Mouse (Mus musculus) layer of hippocampus, adult 11-12 months (tissue): ENCODE results near the gene Rptor.
A peak's percentile ranks its signal among the peaks of the same experiment; 100 is the strongest.
"Not testable (repeated sequence)": the region's sequence is repeated elsewhere in the genome, so short reads cannot be mapped to it uniquely, and the experiment has no call there.

Experiments
- DNase-seq: peaks from one replicate; pipeline ENCODE4 v3.0.0; 2022; ENCODE audit warnings: low spot score

The Rptor gene

DNA sequence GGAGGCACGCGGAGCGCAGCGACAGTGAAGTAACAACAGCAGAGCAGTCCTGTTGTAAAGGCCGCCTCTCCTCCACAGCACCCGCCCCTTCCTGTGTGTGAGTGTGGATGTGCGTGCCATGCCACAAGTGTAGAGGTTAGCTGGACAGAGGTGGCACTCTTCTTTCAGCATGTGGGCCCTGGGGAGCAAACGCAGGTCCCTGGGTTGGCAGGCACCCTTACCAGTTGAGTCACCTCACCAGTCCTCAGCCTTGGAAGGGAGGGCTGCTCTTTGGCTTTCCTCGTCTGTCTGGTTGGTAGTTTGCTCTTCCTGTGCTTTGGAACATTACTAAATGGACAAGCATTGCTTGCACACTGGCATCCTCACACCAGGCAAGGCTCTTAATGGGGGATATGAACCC is 50.6 kb downstream of the Rptor start:
- DNase-seq = no peak

DNA sequence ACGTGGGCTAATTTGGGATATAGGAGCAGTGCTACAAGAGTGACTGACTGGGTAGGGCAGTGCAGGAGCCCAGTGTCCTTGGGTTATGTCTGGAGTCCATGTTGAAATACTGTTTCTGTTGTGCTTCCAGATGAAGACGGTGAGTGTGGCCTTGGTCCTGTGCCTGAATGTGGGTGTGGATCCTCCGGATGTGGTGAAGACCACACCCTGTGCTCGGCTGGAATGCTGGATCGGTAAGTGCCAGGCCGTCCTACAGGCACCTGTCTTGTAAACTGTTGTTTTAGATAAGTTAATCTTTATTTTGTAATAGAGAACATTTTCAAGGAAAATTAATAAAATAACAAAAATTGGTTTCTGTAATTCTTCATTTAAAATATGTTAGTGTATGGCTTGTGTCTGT is 54.8 kb downstream of the Rptor start:
- no peak for DNase-seq

DNA sequence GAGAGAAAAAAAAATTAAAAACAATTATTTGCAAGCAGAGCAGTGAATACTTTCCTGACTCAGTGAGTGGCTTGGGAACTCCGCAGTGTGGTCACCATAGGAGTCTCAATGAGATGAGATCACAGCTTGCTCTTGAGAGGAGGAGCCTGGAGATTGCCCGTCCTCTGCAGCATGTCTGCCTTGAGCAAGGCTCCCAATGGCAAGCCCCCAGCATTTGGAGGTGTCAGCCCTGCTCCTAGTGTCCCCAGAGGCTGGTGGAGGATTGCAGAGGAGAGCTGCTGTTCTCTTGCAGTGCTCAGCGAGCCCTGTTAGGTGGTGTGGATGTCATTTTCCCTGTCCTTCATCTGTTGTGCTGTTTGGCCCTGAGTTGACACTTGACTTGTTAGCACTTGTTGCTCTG is 56.6 kb downstream of the Rptor start:
- DNase-seq = no peak

DNA sequence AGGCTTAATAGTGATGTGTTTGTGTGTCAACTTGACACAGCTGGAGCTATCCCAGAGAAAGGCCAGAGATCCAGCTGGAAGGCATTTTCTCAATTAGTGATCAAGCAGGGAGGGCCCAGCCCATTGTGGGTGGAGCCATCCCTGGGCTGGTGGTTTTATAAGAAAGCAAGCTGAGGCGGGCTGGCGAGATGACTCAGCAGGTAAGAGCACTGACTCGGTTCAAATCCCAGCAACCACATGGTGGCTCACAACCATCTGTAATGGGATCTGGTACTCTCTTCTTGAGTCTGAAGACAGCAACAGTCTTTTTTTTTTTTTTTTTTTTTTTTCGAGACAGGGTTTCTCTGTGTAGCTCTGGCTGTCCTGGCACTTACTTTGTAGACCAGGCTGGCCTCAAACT is 58.8 kb downstream of the Rptor start:
- not testable (repeated sequence) for DNase-seq

DNA sequence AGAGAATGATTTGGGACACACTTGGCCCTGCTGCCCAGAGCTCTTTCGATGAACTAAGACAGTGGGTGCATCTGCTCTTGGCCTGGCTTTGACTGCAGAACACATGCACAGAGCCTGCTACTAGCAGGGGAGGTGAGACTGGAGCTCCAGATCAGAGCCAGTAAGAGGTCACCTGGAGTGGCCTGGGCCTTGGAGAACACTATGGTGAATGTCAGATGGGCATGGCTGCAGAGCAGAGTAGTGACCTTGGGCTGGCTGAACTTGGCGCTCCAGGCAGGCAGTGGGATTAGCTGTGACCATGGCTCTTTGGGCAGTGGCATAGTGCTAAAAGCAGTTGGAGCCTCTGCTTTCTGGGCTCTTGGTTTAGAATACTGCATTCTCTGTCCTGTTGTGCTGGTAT is 61.2 kb downstream of the Rptor start:
- no peak for DNase-seq

DNA sequence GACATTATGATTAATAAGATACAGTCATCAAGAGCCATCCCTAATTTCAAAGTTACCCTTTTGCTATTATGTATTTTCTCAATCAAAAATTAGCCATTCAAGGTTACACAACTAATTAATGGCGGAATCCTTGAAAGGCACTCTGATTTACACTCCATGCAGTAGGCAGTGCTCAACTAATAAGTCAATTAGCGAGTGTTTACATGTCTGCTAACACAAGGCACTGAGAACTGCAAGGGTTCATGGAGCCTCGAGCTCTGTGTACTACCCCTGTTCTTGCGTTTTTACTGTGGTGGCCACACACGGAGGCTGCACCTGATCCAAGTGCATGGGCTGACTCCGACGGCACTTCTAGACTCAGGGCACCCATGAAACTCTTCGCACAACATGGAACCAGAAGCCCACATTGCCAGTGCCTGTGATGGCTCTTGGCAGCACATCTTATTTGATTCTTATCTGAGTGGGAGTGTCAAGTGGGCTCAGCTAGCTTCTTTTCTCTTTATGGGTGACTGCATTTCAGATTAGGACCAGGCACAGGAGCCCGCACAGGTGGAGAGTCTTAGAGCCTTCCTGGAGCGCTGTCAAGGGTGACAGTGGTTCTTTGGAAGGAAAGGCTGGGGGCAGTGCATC is 62.1 kb downstream of the Rptor start:
- DNase-seq = no peak

DNA sequence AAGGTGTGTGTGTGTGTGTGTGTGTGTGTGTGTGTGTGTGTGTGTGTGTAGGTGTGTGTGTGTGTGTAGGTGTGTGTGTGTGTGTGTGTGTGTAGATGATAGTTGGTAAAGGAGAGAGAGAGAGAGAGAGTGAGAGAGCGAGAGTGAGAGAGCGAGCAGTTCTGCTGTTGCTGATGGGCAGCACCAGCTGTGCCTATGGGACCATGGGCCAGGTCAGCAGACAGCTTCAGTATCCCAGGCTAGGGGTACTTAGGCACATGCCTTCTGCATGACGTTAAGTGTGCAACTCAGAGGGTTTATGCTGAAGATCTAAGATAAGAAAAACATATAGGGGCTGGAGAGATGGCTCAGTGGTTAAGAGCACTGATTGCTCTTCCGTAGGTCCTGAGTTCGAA is 62.6 kb downstream of the Rptor start:
- DNase-seq = no peak

DNA sequence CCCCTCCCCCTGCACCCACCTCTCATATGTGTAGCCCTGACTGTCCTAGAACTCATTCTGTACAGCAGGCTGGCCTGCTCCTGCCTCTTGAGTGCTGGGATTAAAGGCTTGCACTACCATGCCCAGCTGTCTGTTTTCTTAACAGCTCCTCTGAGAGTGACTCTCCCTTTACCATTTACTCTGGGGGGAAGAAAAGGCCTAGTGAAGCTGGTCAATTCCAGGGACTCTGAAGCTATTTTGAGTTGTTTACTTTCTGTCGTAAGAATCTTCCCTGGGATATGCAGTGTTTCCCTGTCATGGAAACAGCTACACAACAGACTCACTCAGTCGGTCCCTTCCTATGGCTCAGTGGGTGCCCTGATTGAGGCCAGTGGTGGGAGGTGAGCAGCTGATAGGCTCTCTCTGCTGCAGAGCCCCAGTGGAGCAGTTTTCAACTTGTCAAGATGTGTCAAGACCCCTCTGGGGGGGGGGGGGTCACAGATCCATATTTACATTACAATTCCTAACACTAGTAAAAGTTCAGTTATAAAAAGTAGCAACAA is 63.9 kb downstream of the Rptor start:
- no peak for DNase-seq

DNA sequence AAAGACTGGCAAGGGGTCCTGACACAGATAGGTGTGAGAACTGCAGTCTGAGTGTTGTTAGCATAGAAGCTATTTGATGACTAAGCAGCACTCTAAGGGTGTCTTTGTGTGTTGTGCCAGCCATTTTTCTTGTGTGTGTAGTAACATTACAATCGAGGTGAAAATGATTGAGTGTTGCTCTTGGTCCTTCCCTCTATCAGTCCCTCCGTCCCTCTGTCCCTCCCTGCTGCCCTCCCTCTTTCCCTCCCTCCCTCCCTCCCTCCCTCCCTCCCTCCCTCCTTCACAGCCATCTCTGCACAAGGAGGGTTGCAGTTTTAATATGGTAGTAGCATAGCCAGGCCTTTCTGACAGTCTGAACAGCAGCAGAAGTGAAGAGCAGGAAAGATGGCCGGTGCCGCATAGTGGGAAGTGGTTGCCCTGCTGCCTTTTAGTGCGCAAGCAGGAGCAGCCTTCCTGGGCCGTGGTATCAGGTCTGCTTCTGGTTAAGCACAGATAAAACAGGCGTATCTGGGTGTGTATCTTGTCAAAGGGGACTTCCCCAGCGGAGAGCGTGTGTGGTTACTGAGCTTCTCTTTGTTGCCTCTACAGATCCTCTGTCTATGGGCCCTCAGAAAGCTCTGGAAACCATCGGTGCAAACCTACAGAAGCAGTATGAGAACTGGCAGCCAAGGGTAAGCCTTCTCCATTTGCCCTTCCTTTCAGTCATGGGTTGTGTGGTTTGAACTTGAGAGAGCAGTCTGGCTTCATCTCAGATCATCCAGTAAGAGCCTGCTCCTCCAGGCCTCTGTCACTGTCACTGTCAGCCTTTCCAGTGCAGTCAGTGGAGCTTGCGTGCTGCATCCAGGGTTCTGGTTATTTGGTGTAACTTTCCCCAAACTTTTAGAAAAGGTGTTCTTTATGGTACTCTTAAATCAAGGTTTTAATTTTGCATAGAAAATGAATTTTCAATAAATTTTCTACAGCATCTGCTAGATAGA is 68.3 kb downstream of the Rptor start:
- DNase-seq = no peak

DNA sequence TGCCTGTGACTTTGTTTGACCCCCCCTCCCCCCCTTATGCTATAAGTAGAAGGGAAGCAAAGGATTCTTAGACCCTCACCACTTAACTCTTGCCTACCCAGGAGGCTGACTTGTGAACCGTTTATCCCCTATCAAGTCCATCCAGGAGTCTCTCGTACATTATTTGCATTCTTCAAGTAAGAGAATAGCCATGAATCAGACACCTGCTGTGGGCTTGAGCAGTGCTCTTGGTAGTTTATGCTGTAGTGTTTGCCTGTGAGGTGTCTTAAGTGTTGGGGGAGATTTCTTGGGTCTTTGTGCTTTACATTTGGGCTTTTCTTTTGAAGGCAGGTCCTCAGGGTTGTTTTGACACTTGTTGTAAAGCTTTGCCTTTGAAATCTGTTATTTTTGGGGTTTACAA is 69.3 kb downstream of the Rptor start:
- no peak for DNase-seq

DNA sequence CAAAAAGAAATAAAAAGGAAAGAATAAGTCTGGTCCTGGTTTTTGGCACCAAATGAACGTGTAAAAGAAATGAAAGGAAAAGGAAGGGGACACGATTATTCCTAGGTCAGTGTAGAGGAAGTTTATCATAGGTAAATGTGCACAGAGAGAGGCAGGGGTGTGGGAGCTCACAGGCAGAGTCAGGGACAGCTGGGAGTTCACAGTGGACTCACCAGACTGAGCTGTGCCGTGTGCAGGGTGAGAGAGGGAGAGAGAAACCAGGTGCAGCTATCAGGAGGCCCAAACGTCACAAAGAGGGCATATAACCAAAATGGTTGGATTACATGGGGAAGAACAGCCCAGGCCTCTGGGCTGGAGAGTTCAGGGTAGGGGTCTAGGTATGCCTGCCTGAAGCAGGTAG is 70.1 kb downstream of the Rptor start:
- no peak for DNase-seq

DNA sequence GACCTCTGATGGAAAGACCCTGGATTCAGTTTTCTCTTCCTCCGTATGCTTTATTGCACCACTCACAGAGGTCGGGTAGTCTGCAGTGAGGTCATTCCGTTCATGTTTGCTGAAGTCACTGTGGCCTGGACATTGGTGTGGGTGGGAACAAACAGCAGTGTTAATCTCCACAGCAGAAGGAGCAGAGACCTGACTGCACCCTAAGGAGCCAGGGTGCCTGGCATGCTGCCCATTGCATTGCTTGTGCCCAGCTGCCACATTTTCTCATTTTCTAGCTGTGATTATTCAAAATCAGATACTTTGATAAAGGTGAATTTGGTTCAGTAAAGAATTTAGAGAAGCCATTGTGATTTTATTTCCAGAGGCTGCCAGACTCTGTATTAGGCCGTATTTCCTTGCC is 72.1 kb downstream of the Rptor start:
- DNase-seq = no peak

DNA sequence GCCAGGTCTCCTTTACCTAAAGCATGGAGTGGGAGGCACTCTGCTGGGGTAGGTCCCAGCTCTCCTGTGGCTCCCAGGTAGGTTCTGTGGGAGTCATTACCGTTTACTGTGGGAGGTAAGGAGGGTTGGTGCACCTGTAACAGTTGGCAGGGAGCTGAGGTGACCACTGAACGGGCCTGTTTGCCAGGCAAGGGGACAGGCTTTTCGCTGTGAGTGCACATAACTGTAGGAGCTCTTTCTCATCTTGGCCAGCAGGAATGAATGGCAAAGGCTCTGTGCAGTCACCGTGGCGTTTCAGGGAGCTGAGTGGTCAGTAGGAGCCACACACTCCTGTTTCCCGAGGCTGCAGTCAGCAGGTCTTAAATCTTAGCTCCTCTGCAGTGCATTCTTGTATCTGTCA is 72.8 kb downstream of the Rptor start:
- DNase-seq = no peak

DNA sequence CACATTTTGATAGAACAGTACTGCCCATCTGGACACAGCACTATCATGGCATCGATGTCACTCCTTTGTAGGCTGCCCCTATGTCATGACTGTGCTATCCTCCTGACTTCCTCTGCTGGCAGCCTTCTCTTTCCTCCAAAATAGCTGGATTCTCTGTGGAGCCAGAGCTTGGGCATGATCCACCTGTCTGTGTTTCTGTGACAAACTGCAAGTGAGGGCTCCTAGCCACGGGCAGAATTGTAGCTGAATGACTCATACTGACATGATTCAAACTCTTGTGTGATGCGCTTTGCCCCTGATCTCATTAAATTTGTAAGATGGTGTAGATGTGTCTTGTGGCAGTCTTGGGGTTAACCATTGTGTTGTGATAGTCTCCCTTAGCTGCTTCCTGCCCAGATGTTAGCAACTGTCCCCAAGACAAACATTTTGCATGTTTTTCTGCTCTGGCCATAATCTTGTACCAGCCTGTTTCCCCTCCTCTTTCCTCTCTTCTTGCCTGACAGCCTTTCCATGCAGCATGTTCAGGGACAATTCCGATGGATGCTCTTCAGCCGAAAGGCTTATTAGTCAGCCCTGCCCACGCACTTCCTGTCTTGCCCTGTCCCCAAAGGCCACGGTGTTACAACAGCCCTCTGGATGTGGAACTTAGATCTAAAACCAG is 74.2 kb downstream of the Rptor start:
- no peak for DNase-seq

DNA sequence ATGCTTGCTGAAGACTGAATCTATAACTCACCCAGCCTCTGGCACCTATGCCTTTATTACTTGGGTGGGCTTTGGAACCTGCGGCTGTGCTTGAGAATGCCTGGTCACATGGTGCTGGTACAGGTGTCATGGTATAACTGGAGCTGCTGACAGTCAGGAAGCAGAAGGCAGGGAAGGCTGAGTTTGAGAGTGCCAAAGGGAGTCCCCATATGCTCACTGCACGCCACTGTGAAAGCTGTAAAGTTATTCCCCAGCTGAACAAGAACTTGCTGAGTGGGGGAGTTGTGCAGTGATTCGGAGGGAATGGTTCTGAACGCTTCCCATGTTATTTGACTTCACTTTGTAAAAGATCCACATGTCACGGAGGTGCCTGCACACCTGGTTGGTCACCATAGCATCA is 75.7 kb downstream of the Rptor start:
- no peak for DNase-seq

DNA sequence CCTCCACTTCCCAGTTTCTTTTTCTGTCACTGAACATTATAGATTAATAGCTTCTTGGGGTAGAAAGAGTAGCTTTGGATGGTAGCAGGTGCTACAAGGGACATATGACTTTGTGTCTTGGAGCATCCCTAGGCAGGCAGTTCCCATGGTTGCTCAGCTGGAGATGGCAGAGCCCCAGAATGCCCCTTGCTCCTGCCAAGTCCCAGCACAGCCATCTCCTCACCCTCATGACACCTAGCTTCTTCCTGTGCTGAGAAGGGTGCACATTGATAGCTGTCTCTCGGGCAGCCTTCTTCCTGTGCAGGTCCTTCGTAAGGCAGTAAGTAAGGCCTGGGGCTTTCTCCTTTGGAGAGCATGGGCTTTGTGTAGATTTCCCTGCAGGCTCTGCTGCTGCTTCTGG is 78.0 kb downstream of the Rptor start:
- DNase-seq = no peak

DNA sequence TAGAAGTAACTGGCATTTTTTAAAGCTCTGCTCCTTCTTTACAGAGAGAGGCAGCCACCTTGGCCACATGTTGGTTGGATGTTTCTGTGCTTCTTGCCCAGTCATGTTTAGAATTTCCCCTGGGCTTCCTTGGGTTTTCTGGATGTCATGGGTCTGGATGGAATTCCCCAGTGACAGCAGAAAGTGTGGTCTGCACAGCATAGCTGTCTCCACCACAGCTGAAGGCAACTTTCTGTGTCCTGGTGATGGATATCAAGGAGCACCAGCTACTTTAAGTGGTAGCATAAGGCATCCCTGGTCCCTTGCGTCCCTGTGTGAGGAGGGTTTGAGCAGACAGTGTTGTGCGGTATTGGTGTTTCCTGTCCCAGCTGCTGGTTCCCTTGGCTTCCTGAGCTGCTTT is 79.6 kb downstream of the Rptor start:
- no peak for DNase-seq

DNA sequence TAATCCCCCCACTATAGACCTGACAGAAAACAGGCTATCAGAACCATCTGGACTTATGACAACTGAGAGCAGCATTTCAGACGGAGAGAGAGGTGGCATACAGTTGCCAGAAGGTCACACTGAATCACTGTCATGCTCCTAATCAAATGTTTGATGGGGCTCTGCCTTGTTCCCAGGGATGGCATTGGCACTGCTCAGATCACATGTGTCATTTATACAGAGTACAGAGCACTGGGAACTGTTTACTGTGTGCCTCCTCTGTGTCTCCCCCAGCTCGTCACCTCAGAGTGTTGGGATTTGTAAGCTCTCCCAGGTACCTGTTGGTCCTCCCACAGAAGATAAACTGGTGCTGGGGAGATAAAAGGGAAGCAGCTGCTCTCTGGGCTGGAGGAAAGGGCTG is 81.1 kb downstream of the Rptor start:
- DNase-seq = no peak

DNA sequence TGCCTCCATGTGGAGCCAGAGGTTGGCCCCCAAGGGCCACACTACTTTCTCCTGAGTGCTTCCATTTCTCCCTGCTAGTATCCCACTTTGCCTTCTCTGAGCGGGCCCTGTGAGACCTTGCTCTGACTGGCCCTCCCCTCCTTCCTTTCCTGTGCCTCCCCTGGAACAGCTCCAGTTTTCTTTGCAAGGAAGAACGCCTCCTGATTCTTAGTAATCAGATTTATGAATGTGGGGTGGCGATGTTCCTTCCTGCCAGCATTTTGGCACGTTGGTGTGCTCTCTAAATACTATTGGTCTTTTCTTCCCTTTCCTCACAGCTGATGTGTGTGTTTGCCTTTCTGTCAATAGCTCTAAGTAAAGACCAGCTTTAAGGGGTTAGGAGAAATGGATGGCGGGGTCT is 82.8 kb downstream of the Rptor start:
- DNase-seq = peak; percentile 24

DNA sequence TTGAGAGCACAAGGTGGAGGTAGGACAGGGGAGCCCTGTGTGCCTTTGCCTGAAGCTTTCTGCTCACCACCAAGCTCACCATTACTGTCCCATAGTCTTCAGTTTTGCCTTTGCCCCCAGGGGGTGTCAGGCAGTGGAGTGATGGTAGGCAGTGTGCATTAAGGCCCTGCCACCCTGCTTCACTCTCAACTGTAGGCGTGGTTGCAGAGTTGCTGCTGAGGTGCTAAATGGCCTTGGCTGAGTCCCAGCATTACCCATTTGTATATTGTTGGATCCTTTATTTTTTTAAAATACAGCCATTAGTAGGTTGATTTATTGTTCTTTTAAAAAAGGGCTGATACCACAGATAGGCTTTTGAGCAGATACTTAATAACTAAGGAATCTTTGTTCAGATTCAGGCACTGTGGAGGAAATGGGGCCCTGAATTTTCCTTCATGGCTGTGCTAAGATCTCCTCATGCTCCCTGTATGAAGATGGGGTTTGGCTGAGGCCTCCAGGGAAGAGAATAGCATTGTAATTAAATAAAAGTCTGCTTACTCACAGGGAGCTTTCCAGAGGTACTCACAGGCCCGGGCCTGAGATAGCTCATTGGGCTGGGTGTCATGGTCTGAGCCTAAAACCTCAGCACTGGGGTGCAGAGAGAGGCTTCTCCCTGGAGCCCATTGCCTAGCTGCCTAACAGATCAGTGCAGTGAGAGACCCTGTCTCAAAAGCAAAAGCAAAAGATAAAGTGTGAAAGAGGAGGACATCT is 83.4 kb downstream of the Rptor start:
- DNase-seq = no peak

DNA sequence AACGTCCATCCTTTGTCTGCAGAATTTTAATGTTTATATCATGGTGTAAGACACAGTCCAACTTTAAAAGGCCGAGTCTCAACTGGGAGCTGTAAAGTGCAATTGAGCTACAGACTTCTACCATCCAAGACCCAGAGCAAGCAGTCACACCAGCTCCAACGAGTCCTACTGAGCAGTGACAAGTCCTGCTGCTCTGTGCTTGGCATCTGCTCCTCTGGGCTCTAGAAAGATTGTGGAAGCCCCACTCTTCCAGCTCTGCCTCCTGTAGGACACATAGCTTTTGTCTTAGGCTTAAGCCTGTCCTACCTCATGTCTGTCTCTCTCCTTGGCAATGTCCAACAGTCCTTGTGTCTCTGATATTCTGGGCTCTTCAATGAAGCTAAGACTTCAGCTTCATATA is 84.6 kb downstream of the Rptor start:
- DNase-seq = no peak

DNA sequence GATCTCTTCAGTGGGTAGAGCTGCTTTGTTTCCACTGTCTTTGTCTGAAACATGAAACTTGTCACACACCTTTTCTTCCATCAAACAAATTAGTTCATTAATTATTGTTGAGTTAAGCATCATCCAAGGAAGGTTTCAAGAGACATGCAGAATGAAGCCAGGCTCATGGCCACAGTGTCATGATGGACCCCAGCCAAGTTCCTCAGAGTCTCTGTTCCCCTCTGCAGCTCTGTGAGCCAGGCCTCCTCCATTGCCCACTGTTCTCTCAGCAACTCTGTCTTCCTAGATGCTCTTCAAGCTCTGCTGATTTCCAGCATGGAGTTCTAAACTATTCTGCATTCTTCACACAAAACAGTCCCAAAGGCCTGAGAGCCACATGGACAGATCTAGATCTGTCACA is 85.3 kb downstream of the Rptor start:
- no peak for DNase-seq
